Mouse (Mus musculus) testis, adult 2 months (tissue): ENCODE measurements at regions not wholly inside any gene's neighbourhood (a gene's known extent, or its start where the extent isn't known, plus 50 kb on each side); places are given as distances from the start of the nearest gene placed in this dataset.
A peak's percentile ranks its signal among the peaks of the same experiment; 100 is the strongest.

Source experiments
- H3K27ac ChIP-seq: fragments of 200-500 bp; 2 replicates; pipeline ENCODE4 v1.5.1; 2012; ENCODE audit warnings: low read depth, low read length; ENCODE audit not compliant: control insufficient read depth, insufficient read depth
- H3K27me3 ChIP-seq: fragments of 200-500 bp; 2 replicates; pipeline ENCODE4 v1.6.1; 2012; ENCODE audit warnings: mild to moderate bottlenecking, low read length, moderate library complexity; ENCODE audit not compliant: control insufficient read depth, insufficient read depth
- H3K36me3 ChIP-seq: fragments of 200-500 bp; 2 replicates; pipeline ENCODE4 v1.6.1; 2012; ENCODE audit warnings: mild to moderate bottlenecking, low read length; ENCODE audit not compliant: control insufficient read depth, insufficient read depth
- H3K4me1 ChIP-seq: fragments of 200-500 bp; 2 replicates; pipeline ENCODE4 v1.6.1; 2012; ENCODE audit warnings: low read length; ENCODE audit not compliant: control insufficient read depth, insufficient read depth
- H3K4me3 ChIP-seq: fragments of 200-500 bp; 2 replicates; pipeline ENCODE4 v1.5.1; 2012; ENCODE audit warnings: low read depth, mild to moderate bottlenecking, low read length, moderate library complexity, mixed read lengths; ENCODE audit not compliant: control insufficient read depth
- CTCF ChIP-seq: fragments of 200-500 bp; IDR thresholded peaks from 2 replicates; pipeline ENCODE4 v1.5.1; 2012; ENCODE audit warnings: low read depth, mild to moderate bottlenecking, inconsistent platforms, low read length, moderate library complexity; ENCODE audit not compliant: control insufficient read depth, insufficient read depth, insufficient replicate concordance
- POLR2A ChIP-seq: fragments of 200-500 bp; IDR thresholded peaks from 2 replicates; pipeline ENCODE4 v1.6.1; 2012; ENCODE audit warnings: low read depth, mild to moderate bottlenecking, inconsistent platforms, low read length, moderate library complexity; ENCODE audit not compliant: control insufficient read depth

- Histone ChIP-seq H3K27ac (no peak overlapping the region), H3K4me3 (no peak overlapping the region), H3K27me3 (no peaks in the 10 kb centered on the region), H3K36me3 (no peaks in the 10 kb centered on the region), H3K4me1 (no peaks in the 10 kb centered on the region)
- TF ChIP-seq POLR2A (no peak), CTCF (no peak)
Observed at GRCm38 (mm10) chr15:45612954-45613353, 5478.8 kb downstream of the 9330182O14Rik start.

- H3K27ac ChIP-seq = no peak overlapping the region
- no peaks in the 10 kb centered on the region for H3K27me3 ChIP-seq
- no peaks in the 10 kb centered on the region for H3K4me1 ChIP-seq
- TF ChIP-seq CTCF (no peak), POLR2A (no peak)
- H3K4me3 ChIP-seq = no peak overlapping the region
- no peaks in the 10 kb centered on the region for H3K36me3 ChIP-seq
Observed at GRCm38 (mm10) chr15:45646256-45646655, 5512.1 kb downstream of the 9330182O14Rik start.

DNA sequence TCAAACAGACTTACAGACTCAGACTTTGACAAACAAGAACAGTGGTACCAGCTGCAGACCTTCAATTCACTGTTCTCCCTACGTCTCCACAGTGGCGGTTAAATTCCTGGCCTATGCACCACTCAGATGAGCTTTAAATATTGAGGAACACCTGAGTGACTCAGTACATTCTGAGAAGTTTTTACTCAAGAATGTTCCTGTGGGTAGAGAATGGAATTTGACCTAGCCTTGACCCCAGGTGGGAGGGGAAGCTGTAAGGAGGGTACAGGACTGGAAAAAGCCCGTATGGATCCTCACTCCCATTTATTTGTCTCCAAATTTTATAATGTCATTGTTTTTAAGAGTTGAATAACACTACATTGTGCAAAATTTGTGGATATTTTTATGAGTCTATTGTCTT, 5529.4 kb downstream of the 9330182O14Rik start:
- H3K4me1 ChIP-seq = no peaks in the 10 kb centered on the region
- H3K27me3 ChIP-seq = no peaks in the 10 kb centered on the region
- H3K4me3 ChIP-seq = no peak overlapping the region
- H3K36me3 ChIP-seq = no peaks in the 10 kb centered on the region
- no peak overlapping the region for H3K27ac ChIP-seq
- TF ChIP-seq CTCF = no peak
- TF ChIP-seq POLR2A = no peak

DNA sequence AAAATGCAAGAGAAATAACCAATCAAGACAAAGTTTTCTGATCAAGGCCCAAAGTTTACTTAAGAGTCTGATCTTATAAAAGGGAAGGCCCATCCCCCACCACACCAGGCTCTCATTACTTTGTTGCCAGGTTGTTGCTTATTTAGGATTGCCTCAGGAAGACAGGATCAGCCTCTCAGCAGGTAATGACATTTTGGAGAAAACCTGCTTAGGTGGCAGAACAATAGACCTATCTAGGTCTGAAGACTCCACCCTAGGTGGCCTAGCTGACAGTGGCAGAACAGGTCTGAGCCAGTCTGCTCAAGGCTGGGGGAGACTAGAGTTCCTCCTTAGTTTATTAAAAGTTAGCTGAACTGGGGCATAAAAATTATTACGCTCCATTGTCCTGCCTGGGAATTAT, 5555.3 kb downstream of the 9330182O14Rik start:
- no peaks in the 10 kb centered on the region for H3K27me3 ChIP-seq
- no peaks in the 10 kb centered on the region for H3K36me3 ChIP-seq
- H3K4me1 ChIP-seq = no peaks in the 10 kb centered on the region
- no peak overlapping the region for H3K27ac ChIP-seq
- TF ChIP-seq POLR2A = no peak
- no peak for TF ChIP-seq CTCF
- H3K4me3 ChIP-seq = no peak overlapping the region

DNA sequence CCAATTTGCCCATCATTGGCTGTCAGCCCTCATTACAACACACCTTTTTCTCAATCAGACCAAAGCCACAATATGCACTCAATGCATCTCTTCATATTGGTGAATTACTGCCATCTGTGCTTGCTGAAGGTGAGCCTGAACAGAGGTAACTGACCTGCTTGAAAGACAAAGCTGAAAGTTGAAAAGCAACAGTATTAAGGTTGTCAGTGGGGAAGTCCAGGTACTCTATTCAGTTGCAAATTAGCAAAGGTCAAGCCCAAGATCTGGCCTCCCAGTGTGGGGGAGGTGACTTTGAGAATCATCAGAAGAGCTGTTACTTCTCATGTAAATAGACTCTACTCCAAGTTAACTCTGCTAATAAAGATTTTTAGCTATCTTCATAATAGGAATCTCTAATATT, 5555.9 kb downstream of the 9330182O14Rik start:
- no peaks in the 10 kb centered on the region for H3K4me1 ChIP-seq
- H3K27ac ChIP-seq = no peak overlapping the region
- TF ChIP-seq POLR2A (no peak), CTCF (no peak)
- no peaks in the 10 kb centered on the region for H3K36me3 ChIP-seq
- no peaks in the 10 kb centered on the region for H3K27me3 ChIP-seq
- H3K4me3 ChIP-seq = no peak overlapping the region

DNA sequence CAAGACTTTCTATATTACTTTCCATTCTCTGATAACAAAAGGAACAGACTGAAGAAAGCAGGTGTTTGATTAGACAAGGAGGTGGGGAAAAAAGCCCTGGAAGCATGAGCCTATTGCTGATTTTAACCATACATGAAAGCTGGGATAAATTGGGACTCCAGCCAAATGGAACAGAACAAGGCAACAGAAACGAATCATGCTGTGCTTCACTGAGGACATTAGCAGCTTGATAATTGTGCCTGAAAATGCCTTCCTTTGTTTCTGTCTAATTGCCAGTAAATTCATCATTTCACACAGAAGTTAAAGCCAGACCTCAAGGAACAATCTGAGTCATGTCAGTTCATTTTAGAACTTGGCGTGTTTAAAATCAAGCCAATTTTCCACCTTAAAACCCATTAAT, 5576.9 kb downstream of the 9330182O14Rik start:
- TF ChIP-seq POLR2A = no peak
- TF ChIP-seq CTCF = no peak
- Histone ChIP-seq H3K4me1 (no peaks in the 10 kb centered on the region), H3K27ac (no peak overlapping the region), H3K27me3 (no peaks in the 10 kb centered on the region), H3K36me3 (no peaks in the 10 kb centered on the region), H3K4me3 (no peak overlapping the region)

GRCm38 (mm10) chr15:45730370-45731153, 5596.4 kb downstream of the 9330182O14Rik start:
- Histone ChIP-seq H3K27me3 (no peaks in the 10 kb centered on the region), H3K4me3 (no peak overlapping the region), H3K27ac (no peak overlapping the region), H3K36me3 (no peaks in the 10 kb centered on the region), H3K4me1 (no peaks in the 10 kb centered on the region)
- TF ChIP-seq POLR2A (no peak), CTCF (no peak)

GRCm38 (mm10) chr15:45763225-45763624, 5629.1 kb downstream of the 9330182O14Rik start:
- TF ChIP-seq CTCF = 0 out of 2 replicates have a peak, but pooled peaks have one; percentile 6
- TF ChIP-seq POLR2A = no peak
- H3K27ac ChIP-seq = no peak overlapping the region

More at GRCm38 (mm10) chr15:45763225-45763624, 5629.1 kb downstream of the 9330182O14Rik start:
- no peak overlapping the region for H3K4me3 ChIP-seq
- no peaks in the 10 kb centered on the region for H3K27me3 ChIP-seq
- no peaks in the 10 kb centered on the region for H3K36me3 ChIP-seq
- H3K4me1 ChIP-seq = no peaks in the 10 kb centered on the region
